Mouse (Mus musculus): Measurements from ENCODE around the gene Ablim1.

Gene Ablim1

GRCm38 (mm10) chr19:57222657-57223056 is 92.1 kb downstream of the Ablim1 start:
- DNase-seq (ENCODE audit: low spot score in 2 of 2), result no peak

- DNase-seq (ENCODE audit: low spot score in 2 of 2), result no peak
Observed at GRCm38 (mm10) chr19:57221684-57222235, 93.0 kb downstream of the Ablim1 start.

- DNase-seq (ENCODE audit: low spot score in 2 of 2), result no peak
Observed at GRCm38 (mm10) chr19:57219758-57220157, 95.0 kb downstream of the Ablim1 start.

GRCm38 (mm10) chr19:57217161-57217560 is 97.6 kb downstream of the Ablim1 start:
- no peak for DNase-seq (ENCODE audit: low spot score in 2 of 2)

GRCm38 (mm10) chr19:57215527-57215926 is 99.2 kb downstream of the Ablim1 start:
- no peak for DNase-seq (ENCODE audit: low spot score in 2 of 2)

- DNase-seq (ENCODE audit: low spot score in 2 of 2), result no peak
Observed at GRCm38 (mm10) chr19:57212406-57212805, 102.3 kb downstream of the Ablim1 start.

- DNase-seq (ENCODE audit: low spot score in 2 of 2), result peak; percentile 15 to 32
Observed at GRCm38 (mm10) chr19:57211444-57212111, 103.1 kb downstream of the Ablim1 start.

- no peak for DNase-seq (ENCODE audit: low spot score in 2 of 2)
Observed at GRCm38 (mm10) chr19:57210924-57211323, 103.8 kb downstream of the Ablim1 start.

GRCm38 (mm10) chr19:57204101-57204500 is 110.6 kb downstream of the Ablim1 start:
- no peak for DNase-seq (ENCODE audit: low spot score in 2 of 2)

GRCm38 (mm10) chr19:57202554-57202953 is 112.2 kb downstream of the Ablim1 start:
- DNase-seq (ENCODE audit: low spot score in 2 of 2), result no peak

GRCm38 (mm10) chr19:57201090-57201483 is 113.6 kb downstream of the Ablim1 start:
- no peak for DNase-seq (ENCODE audit: low spot score in 2 of 2)

GRCm38 (mm10) chr19:57200477-57201089 is 114.1 kb downstream of the Ablim1 start:
- DNase-seq (ENCODE audit: low spot score in 2 of 2), result no peak

- DNase-seq (ENCODE audit: low spot score in 2 of 2), result no peak
Observed at GRCm38 (mm10) chr19:57199361-57199760, 115.4 kb downstream of the Ablim1 start.

GRCm38 (mm10) chr19:57198531-57198930 is 116.2 kb downstream of the Ablim1 start:
- no peak for DNase-seq (ENCODE audit: low spot score in 2 of 2)

GRCm38 (mm10) chr19:57198029-57198428 is 116.7 kb downstream of the Ablim1 start:
- DNase-seq (ENCODE audit: low spot score in 2 of 2), result no peak

- peak in 1 of 2 experiments; percentile 11 for DNase-seq (ENCODE audit: low spot score in 2 of 2)
Observed at GRCm38 (mm10) chr19:57197043-57197817, 117.5 kb downstream of the Ablim1 start.

- no peak for DNase-seq (ENCODE audit: low spot score in 2 of 2)
Observed at GRCm38 (mm10) chr19:57196616-57197015, 118.1 kb downstream of the Ablim1 start.

- DNase-seq (ENCODE audit: low spot score in 2 of 2), result no peak
Observed at GRCm38 (mm10) chr19:57195169-57195930, 119.4 kb downstream of the Ablim1 start.

- no peak for DNase-seq (ENCODE audit: low spot score in 2 of 2)
Observed at GRCm38 (mm10) chr19:57193958-57194357, 120.8 kb downstream of the Ablim1 start.

GRCm38 (mm10) chr19:57193382-57193781 is 121.3 kb downstream of the Ablim1 start:
- no peak for DNase-seq (ENCODE audit: low spot score in 2 of 2)

GRCm38 (mm10) chr19:57191109-57191508 is 123.6 kb downstream of the Ablim1 start:
- DNase-seq (ENCODE audit: low spot score in 2 of 2), result no peak

GRCm38 (mm10) chr19:57189427-57189826 is 125.3 kb downstream of the Ablim1 start:
- no peak for DNase-seq (ENCODE audit: low spot score in 2 of 2)
